Mouse (Mus musculus) midbrain, postnatal 0 days (tissue): ENCODE data around the gene Pdzk1. TPM values are rescaled to one million over a fixed set of nuclear protein-coding genes. Genes with fewer than 3 reads are reported as not detected.

Experiments used
- ATAC-seq: fragments of 200-750 bp; cut with Nextera tagmentation; 2 replicates; pipeline ENCODE4 v1.8.0; 2017; ENCODE audit warnings: moderate number of reproducible peaks, mild to moderate bottlenecking, moderate TSS enrichment, moderate library complexity; ENCODE audit not compliant: low FRiP score
- DNase-seq: peaks from one replicate; pipeline ENCODE4 v3.0.0-alpha.2; 2015; ENCODE audit warnings: low spot score
- H3K27ac ChIP-seq: fragments of 300-500 bp; sonication (generic); 2 replicates; pipeline ENCODE4 v1.5.1; 2014; ENCODE audit warnings: low read depth, mild to moderate bottlenecking, low read length, mixed read lengths
- H3K27me3 ChIP-seq: fragments of 300-500 bp; sonication (generic); 2 replicates; pipeline ENCODE4 v1.6.1; 2014; ENCODE audit warnings: low read length, control low read depth, mixed read lengths; ENCODE audit not compliant: insufficient read depth
- H3K36me3 ChIP-seq: fragments of 300-500 bp; sonication (generic); 2 replicates; pipeline ENCODE4 v1.6.1; 2014; ENCODE audit warnings: low read length, control low read depth, mixed read lengths; ENCODE audit not compliant: insufficient read depth
- H3K4me1 ChIP-seq: fragments of 300-500 bp; sonication (generic); 2 replicates; pipeline ENCODE4 v1.6.1; 2014; ENCODE audit warnings: mild to moderate bottlenecking, control low read depth, antibody characterized with exemption, low read length, mixed read lengths; ENCODE audit not compliant: insufficient read depth
- H3K4me2 ChIP-seq: fragments of 300-500 bp; sonication (generic); 2 replicates; pipeline ENCODE4 v1.6.1; 2014; ENCODE audit warnings: low read depth, mild to moderate bottlenecking, low read length, mixed read lengths; ENCODE audit not compliant: poor library complexity, severe bottlenecking
- H3K4me3 ChIP-seq: fragments of 300-500 bp; sonication (generic); 2 replicates; pipeline ENCODE4 v1.5.1; 2014; ENCODE audit warnings: low read depth, mild to moderate bottlenecking, low read length, moderate library complexity
- H3K9ac ChIP-seq: fragments of 300-500 bp; sonication (generic); replicated peaks from 2 replicates; pipeline ENCODE4 v1.6.1; 2014; ENCODE audit warnings: mild to moderate bottlenecking, low read length, moderate library complexity, mixed read lengths; ENCODE audit not compliant: poor library complexity, severe bottlenecking
- H3K9me3 ChIP-seq: fragments of 300-500 bp; sonication (generic); 2 replicates; pipeline ENCODE4 v1.6.1; 2016; ENCODE audit warnings: low read length, control low read depth
- CTCF ChIP-seq: IDR thresholded peaks from 2 replicates; pipeline ENCODE4 v1.5.1; 2016; ENCODE audit warnings: antibody characterized with exemption, mild to moderate bottlenecking
- WGBS: fragments of 180-500 bp; shearing (Covaris S2); extraction: QIAGEN DNeasy Blood & Tissue Kit; methylation state at CpG from one replicate; pipeline ENCODE4 v1.1.7; 2014; 5-methylcytosine and 5-hydroxymethylcytosine counted together
- polyA plus RNA-seq: library from polyadenylated mRNA; unstranded; fragments of >200 nt; fragmentation: Nextera tagmentation; extraction: Ambion mirVana; gene quantifications from 2 replicates; pipeline ENCODE4 v1.2.1, GENCODE M21; 2015
- total RNA-seq: library from RNA; depleted of rRNA; stranded (reverse); fragments of >200 nt; gene quantifications from 2 replicates; pipeline ENCODE4 v1.2.3, GENCODE M21; 2014; rRNA removed

Gene Pdzk1
- total RNA-seq (0.27 TPM in 1 of 2 replicates, not detected in the other), polyA plus RNA-seq (0.14 TPM in 1 of 2 replicates, not detected in the other)

DNA sequence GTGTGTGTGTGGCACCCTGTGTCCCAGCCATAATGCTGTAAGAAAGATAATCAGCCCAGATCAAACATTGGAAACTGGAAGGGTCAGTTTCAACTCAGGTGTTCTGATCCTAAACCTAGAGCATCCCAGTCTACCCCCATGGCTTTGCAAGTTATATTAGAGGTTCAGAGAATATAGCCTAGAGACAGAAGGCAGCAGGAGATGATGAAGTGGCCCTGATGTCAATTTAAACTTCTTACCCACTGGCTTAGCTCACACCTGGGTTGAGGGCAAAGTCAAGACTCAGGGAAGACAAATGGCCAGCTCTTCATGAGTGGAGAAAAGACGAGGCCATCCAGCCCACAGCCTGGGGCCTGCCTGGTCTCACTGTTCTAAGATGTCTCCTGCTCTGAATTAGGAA lies at the start of gene Pdzk1, which contains the start of gene Cd160:
TSS of gene Pdzk1 (plus strand) at position 301 of the 400 bp plus-strand sequence.
TSS of gene Cd160 (minus strand) at position 368 of the 400 bp plus-strand sequence.
- TF ChIP-seq CTCF = no peak
- Histone ChIP-seq H3K4me1 (no peaks in the 10 kb centered on the region), H3K9me3 (no peaks in the 10 kb centered on the region), H3K4me2 (no peak within 1 kb of the TSS), H3K4me3 (no peak within 1 kb of the TSS), H3K27ac (no peak within 1 kb of the TSS), H3K9ac (no peak within 1 kb of the TSS), H3K36me3 (no peaks in the 10 kb centered on the region), H3K27me3 (no peaks in the 10 kb centered on the region)
- DNase-seq (no peak), ATAC-seq (no peak)
- WGBS = 60% methylated on average over 1 of the region's 1 CpGs

- WGBS = 60% methylated on average over 8 of the region's 8 CpGs
- no peaks in the 10 kb centered on the region for H3K27me3 ChIP-seq
- no peak overlapping the region for H3K9ac ChIP-seq
- no peak overlapping the region for H3K4me2 ChIP-seq
- H3K4me1 ChIP-seq = no peaks in the 10 kb centered on the region
- DNase-seq = peak; percentile 51
- peaks cover 11% of the 10 kb centered on the region; the same call in 1 of the 2 replicates for H3K36me3 ChIP-seq
- no peak for ATAC-seq
- H3K27ac ChIP-seq = no peak overlapping the region
- H3K9me3 ChIP-seq = no peaks in the 10 kb centered on the region
- TF ChIP-seq CTCF = no peak
- no peak overlapping the region for H3K4me3 ChIP-seq
Measured at GRCm38 (mm10) chr3:96782236-96782635, 46.8 kb upstream of the Pdzk1 start.

- Histone ChIP-seq H3K4me3 (no peak overlapping the region), H3K36me3 (peaks cover 22% of the 10 kb centered on the region), H3K4me2 (no peak overlapping the region), H3K9ac (no peak overlapping the region), H3K9me3 (no peaks in the 10 kb centered on the region), H3K27me3 (no peaks in the 10 kb centered on the region), H3K4me1 (no peaks in the 10 kb centered on the region), H3K27ac (no peak overlapping the region)
- ATAC-seq (no peak), DNase-seq (no peak)
- 88% methylated on average over 1 of the region's 1 CpGs for WGBS
- TF ChIP-seq CTCF = no peak
Measured at GRCm38 (mm10) chr3:96787784-96788183, 41.3 kb upstream of the Pdzk1 start.

DNA sequence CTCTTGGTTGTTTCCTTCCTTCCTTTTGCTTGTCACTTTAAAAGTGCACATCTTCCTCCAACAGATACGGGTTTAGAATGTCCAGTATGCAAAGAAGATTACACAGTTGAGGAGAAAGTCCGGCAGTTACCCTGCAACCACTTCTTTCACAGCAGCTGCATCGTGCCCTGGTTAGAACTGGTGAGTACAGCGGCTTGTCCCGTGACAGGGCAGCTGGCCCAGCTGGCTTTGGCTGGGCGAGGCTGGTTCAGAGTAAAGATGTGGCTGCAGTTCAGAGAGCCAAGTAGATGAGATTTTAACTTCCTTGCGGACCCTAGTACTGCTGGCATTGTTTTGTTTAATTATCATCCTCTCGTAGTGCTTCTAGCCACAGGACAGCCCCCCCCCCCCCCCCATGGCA lies 40.6 kb upstream of the Pdzk1 start:
- Histone ChIP-seq H3K4me1 (no peaks in the 10 kb centered on the region), H3K4me3 (no peak overlapping the region), H3K36me3 (peaks cover 22% of the 10 kb centered on the region), H3K9me3 (no peaks in the 10 kb centered on the region), H3K27me3 (no peaks in the 10 kb centered on the region), H3K9ac (no peak overlapping the region), H3K27ac (no peak overlapping the region), H3K4me2 (no peak overlapping the region)
- WGBS = 84% methylated on average over 8 of the region's 8 CpGs
- DNase-seq (no peak), ATAC-seq (no peak)
- no peak for TF ChIP-seq CTCF

DNA sequence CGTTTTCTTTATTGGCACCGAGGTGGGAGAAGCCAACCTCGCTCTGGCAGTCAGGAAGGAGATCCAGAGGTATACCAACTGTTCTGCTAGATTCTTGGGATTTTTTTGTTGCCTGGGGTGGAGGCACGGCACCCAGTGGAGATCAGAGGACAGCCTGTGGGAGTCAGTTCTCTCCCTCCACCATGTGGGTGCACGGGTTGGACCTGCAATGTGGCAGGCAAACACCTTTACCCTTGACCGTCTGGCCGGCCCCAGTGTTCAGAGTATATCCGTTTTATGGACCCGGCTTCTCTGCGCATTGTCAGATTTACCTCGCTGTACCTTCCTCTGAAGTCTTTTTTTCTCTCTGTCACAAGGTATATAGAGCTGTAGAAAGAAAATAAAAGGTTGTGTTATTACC lies 28.8 kb upstream of the Pdzk1 start:
- 90% methylated on average over 11 of the region's 11 CpGs for WGBS

DNA sequence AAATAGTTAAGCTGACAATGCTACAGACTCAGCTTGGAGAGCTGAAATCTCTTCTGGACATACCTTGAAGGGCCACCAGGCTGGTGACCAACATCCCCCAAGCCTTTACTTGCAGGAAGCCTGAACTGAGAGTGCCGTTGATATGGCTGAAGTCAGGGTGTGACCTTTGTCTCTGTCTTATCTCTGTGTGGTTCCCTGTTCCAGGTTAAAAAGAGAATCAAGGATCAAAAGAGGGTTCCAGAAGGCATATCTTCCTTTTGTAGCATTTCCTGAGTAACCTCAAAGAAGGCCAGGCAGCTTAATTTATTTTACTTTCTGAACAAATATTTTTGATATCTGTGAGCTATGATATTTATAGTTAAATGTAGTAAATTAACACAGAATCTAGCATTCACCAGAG lies 26.9 kb upstream of the Pdzk1 start:
- TF ChIP-seq CTCF = no peak
- ATAC-seq (no peak), DNase-seq (no peak)
- Histone ChIP-seq H3K4me3 (no peak overlapping the region), H3K36me3 (0 out of 2 replicates have a peak, but pooled peaks cover 2% of the 10 kb centered on the region), H3K4me1 (no peaks in the 10 kb centered on the region), H3K27me3 (no peaks in the 10 kb centered on the region), H3K9ac (no peak overlapping the region), H3K9me3 (no peaks in the 10 kb centered on the region), H3K27ac (no peak overlapping the region), H3K4me2 (no peak overlapping the region)
- 84% methylated on average over 1 of the region's 1 CpGs for WGBS

More for the DNA sequence above, 28.8 kb upstream of the Pdzk1 start:
- no peak overlapping the region for H3K9ac ChIP-seq
- H3K27ac ChIP-seq = no peak overlapping the region
- 0 out of 2 replicates have a peak, but pooled peaks cover 2% of the 10 kb centered on the region for H3K36me3 ChIP-seq
- H3K4me2 ChIP-seq = no peak overlapping the region
- no peak overlapping the region for H3K4me3 ChIP-seq
- DNase-seq (no peak), ATAC-seq (no peak)
- H3K4me1 ChIP-seq = no peaks in the 10 kb centered on the region
- TF ChIP-seq CTCF = no peak
- H3K27me3 ChIP-seq = no peaks in the 10 kb centered on the region
- H3K9me3 ChIP-seq = no peaks in the 10 kb centered on the region
